Comparison of ENCODE assay signal across 24 mouse cellular contexts in the genomic region with DNA sequence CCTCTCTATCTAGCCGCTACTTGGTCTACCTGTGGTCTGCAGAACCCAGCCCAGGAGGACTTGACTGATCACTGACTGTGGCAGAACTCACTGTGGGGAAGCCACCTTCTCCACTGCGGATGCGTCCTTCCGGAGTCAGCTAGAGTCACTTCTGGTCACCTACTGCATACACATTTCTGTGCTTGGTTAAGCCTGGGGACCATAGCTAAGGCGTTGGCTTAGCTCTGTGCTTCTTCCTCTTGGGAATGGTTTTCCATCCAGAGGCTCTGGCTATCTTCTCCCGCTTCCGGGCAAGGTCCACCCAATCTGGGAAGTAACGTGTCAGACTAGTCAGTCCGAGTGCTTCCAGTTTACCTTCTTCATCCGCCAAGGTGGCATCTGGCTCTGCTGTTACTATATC.
"Had no signal": no experiment of that assay in that cellular context is flagged by ENCODE, and none has a peak within 500 bp of the region (broad histone marks: within the 10 kb centered on the region; RNA-seq: fewer than 3 reads in every experiment).

No protein-coding gene starts in this region.

- ATAC-seq: forebrain, postnatal 0 days; hindbrain, postnatal 0 days; intestine, embryonic 16.5 days; liver, embryonic 12.5 days had no signal

- DNase-seq: forebrain, postnatal 0 days; gastrocnemius, postnatal 14 days; gastrocnemius, postnatal 36 days; heart, adult 18-20 months; heart, postnatal 14 days; kidney, adult 11 months; kidney, adult 2 months; kidney, adult 9 months; kidney, postnatal 14 days; kidney, postnatal 36 days; layer of hippocampus, adult 9-11 months; layer of hippocampus, postnatal 36 days; left cerebral cortex, postnatal 4 days; lung, adult 18-20 months had no signal

- H3K4me1 ChIP-seq: hindbrain, embryonic 15.5 days; kidney, embryonic 15.5 days; limb, embryonic 13.5 days; limb, embryonic 15.5 days; liver, embryonic 12.5 days had no signal

- H3K4me3 ChIP-seq: hindbrain, embryonic 13.5 days; hindbrain, embryonic 15.5 days; kidney, embryonic 15.5 days; limb, embryonic 13.5 days; limb, embryonic 15.5 days; liver, embryonic 12.5 days had no signal

- H3K9ac ChIP-seq: forebrain, postnatal 0 days; hindbrain, embryonic 13.5 days; hindbrain, embryonic 15.5 days; kidney, embryonic 15.5 days; limb, embryonic 13.5 days; limb, embryonic 15.5 days; liver, embryonic 12.5 days; liver, embryonic 14.5 days had no signal

- H3K4me2 ChIP-seq: hindbrain, embryonic 13.5 days; hindbrain, embryonic 15.5 days; kidney, embryonic 15.5 days; limb, embryonic 13.5 days; limb, embryonic 15.5 days; liver, embryonic 12.5 days had no signal

- H3K27me3 ChIP-seq: hindbrain, embryonic 15.5 days; kidney, embryonic 15.5 days; limb, embryonic 13.5 days; limb, embryonic 15.5 days; liver, embryonic 12.5 days had no signal

- H3K27ac ChIP-seq: hindbrain, embryonic 13.5 days; hindbrain, embryonic 15.5 days; hindbrain, postnatal 0 days; kidney, embryonic 15.5 days; kidney, postnatal 0 days; limb, embryonic 13.5 days; limb, embryonic 15.5 days; liver, embryonic 12.5 days; liver, embryonic 14.5 days had no signal

- H3K9me3 ChIP-seq: hindbrain, embryonic 13.5 days; hindbrain, embryonic 15.5 days; kidney, embryonic 15.5 days; limb, embryonic 13.5 days; limb, embryonic 15.5 days; liver, embryonic 12.5 days had no signal

- H3K36me3 ChIP-seq: hindbrain, embryonic 13.5 days; hindbrain, embryonic 15.5 days; kidney, embryonic 15.5 days; limb, embryonic 13.5 days; limb, embryonic 15.5 days; liver, embryonic 12.5 days had no signal
